Mouse (Mus musculus) layer of hippocampus, postnatal 36 days (tissue): ENCODE data around the gene Mlxip. TPM values are rescaled to one million over a fixed set of nuclear protein-coding genes. Genes with fewer than 3 reads are reported as not detected.

ENCODE experiments used
- DNase-seq, 2 experiments: peaks; one replicate each; pipeline ENCODE4 v3.0.0; 2022
- total RNA-seq, 2 experiments: library from RNA; stranded (reverse); gene quantifications; 2 replicates each; pipeline ENCODE4 v1.2.3; 2021

Gene Mlxip
- total RNA-seq, 2 experiments from 2014 or later = 19.3 to 21.3 TPM

DNA sequence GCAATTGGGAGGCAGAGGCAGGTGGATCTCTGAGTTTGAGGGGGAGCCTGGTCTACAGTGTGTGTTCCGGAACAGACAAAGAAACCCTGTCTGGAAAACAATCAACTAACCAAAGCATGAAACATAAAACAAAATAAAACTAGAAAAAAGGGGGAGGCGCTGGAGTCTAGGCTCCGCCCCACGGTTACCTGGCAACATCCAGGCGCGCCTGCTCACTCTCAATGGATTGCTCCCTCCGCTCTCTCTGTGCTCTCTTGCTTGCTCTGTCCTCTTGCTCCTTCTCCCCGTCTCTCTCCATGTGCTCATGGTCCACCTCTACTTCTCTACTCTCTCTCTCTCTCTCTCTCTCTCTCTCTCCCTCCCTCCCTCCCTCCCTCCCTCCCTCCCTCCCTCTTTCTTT is 11.9 kb upstream of the Mlxip start:
- DNase-seq = no peak

GRCm38 (mm10) chr5:123388452-123388851 is 6.1 kb upstream of the Mlxip start:
- DNase-seq = no peak

DNA sequence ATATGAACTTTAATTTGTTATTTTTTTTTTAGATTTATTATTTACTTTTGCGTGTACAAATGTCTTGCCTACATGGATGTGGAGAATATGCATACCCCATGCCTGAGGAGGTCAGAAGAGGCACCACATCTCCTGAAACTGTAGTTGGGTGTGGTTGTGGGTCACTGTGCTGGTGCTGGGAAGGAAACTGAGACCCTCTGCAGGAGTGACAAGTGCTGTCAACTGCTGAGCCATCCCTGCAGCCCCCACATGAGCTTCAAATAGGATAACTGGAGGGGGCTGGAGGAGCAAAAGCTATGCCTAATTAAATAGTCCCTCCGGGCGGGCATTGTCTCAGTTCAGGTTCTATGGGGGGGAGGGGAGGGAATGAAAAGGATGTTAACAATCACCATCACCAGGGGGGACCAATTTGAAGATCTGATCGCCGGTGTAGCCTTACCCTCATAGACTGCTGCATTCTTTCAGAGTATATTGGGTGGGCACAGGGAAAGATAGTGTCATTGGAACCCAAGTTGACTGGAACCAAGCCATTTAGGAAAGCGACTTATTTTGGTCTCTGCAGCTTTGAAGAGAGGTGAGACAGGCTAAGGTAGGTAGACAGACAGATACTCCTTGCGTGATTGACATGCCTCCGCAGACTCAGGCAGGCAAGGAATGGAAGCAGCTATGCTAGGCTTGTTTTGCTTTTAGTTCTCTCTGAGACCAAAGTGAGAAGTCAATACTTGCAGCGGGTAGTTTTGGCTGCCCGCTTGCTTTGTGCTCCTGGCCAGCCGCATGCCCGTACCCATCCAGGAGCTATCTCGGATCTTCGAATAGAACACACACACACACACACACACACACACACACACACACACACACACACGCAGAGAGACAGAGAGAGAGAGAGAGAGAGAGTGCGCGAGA is 3.8 kb upstream of the Mlxip start:
- DNase-seq = no peak

GRCm38 (mm10) chr5:123391442-123391809 is 3.2 kb upstream of the Mlxip start:
- peak in 1 of 2 experiments; percentile 67 for DNase-seq

- no peak for DNase-seq
Observed at GRCm38 (mm10) chr5:123393786-123394302, 754 bp upstream of the Mlxip start.

DNA sequence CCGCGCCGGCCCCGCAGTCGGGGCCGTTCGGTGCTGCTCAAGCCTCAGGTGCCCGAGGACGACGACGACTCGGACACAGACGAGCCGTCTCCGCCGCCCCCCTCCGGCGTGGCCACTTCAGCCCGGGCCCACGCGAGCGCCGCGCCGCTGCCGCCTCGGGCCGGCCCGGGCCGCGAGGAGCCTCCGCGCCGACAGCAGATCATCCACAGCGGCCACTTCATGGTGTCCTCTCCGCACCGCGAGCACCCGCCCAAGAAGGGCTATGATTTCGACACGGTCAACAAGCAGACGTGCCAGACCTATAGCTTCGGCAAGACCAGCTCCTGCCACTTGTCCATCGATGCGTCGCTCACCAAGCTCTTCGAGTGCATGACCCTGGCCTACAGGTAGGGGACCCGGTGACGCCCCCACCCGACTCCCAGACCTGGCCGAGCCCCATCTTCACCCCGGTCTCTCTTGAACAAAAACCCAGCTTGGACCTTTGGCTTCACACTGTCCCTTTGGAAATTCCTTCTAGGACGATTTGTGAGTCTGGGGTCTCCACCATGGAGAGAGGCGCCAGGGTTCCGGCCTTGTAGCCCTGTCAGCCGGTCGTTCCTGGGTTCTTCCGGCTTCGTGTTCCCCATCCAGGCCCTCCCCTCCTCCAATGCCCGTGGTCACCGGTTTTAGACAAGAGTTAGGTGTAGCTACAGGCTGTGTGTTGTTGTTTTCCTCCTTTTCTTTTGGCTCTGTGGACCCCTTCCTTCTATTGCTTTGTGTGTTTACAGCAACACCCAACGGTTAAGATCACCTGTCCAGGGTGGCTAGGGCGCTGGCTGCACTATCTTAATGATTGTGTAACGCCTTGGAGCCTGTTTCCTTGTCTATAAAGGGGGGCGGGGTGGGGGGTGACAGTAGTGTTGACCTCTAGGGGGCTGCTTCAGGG is 621 bp downstream of the Mlxip start:
- no peak for DNase-seq

DNA sequence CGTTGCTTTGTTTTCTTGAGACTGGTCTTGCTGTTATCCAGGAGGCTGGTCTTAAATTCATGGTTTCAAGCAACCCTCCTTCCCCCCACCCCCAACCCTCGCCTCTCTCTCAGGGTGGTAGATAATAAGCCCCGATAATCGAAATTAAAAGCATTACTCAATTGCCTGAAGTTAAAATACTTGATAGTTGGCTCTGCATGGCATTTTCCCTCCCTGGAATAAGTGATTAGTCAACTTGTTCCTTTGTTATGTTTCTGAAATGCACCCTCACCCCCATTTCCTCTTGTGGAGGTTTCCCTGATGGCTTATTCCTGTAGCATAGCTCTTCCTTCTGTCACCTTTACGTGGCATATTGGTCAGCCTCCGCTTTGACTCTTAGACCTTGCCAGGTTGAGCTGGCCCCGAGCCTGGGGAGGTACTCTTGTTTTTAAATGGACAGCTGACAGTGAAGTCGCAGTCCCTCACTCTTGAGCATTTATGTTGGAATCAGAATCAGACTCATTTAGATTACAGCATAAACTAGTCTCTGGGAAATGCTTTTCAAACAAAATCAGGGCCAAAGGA is 2.4 kb downstream of the Mlxip start:
- DNase-seq = no peak

- DNase-seq = no peak
Observed at GRCm38 (mm10) chr5:123397786-123398185, 3.2 kb downstream of the Mlxip start.

DNA sequence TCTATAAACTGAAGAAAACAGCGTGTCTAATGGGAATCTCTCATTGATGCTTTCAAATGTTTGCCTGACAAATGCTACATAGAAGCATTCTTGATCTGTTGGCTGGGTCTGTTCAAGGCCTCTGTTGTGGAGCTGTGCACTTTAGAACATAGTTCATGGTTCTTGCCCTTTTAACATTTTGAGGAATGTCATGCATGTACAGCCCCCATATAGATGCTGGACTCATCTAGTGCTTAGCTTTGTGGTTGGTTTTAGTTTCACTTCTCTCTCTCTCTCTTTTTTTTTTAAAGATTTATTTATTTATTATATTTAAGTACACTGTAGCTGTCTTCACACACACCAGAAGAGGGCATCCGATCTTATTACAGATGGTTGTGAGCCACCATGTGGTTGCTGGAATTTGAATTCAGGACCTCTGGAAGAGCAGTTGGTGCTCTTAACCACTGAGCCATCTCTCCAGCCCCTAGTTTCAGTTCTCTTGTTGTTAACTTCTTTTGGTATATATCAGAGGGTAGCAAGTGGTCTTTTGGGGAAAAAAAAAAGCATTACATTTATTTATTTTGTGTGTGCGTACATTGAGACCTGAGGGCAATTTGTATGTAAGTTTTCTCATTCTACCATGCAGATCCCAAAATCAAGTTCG is 4.4 kb downstream of the Mlxip start:
- DNase-seq = no peak

- DNase-seq = no peak
Observed at GRCm38 (mm10) chr5:123404480-123404879, 9.9 kb downstream of the Mlxip start.

DNA sequence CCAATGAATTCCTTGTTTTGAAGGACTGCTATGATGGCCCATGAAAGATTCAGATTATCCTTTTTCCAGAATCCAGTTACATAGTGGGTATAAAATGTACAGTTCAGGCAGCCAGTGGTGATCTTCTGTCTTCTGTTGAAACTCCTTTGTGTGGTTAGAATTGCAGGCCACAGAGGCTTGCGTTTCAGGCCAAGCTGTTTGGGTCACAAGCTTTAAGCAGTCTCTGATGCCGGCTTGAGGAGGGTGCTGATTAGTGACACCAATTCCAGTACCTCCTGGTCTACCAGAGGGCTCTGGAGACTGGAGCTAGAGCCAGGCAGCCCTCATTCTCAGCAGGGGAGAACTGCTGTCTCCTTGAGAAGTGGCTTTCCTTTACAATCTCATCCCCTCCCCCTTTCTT is 12.4 kb downstream of the Mlxip start:
- DNase-seq = no peak

DNA sequence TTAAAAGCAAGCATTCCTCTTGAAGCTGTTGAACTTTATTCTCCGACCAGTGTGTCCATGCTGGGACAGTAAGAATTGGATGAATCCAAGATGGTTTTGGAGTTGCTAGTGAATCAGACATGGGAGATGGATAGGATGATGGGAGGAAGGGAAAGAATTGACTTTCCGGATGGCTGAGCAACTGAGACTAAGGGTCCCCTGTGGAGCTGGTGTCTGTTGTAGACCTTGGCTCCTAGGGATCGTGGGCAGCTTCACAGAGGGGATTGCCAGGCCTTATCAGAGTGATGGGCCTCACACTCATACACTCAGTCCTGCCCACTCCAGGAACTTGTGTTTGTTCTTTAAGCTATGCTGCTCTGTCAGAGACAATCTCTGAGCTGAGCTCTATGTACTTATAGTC is 13.6 kb downstream of the Mlxip start:
- no peak for DNase-seq

GRCm38 (mm10) chr5:123412193-123412592 is 17.6 kb downstream of the Mlxip start:
- no peak for DNase-seq

DNA sequence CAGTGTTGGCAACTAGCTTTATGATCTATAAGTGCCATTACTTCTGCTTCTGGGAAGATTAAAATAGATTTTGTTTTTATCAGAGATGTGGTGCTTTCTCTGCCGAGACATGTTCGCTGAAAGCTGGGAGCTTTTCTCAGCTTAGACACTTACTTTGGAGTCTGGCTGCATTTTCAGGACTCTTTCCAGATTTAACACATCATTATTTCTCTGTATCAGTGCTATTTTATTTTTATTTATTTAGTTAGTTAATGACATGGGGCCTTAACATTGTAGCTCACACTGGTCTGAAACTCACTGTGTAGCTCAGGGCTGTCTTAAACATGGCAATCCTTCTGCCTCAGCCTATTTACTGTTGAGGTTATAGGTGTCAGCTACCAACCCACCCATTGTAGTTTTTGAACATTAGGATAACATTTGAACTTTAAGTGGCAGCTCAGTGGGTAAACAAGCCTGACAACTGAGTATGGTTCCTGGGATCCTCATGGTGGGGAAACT is 19.3 kb downstream of the Mlxip start:
- no peak for DNase-seq

DNA sequence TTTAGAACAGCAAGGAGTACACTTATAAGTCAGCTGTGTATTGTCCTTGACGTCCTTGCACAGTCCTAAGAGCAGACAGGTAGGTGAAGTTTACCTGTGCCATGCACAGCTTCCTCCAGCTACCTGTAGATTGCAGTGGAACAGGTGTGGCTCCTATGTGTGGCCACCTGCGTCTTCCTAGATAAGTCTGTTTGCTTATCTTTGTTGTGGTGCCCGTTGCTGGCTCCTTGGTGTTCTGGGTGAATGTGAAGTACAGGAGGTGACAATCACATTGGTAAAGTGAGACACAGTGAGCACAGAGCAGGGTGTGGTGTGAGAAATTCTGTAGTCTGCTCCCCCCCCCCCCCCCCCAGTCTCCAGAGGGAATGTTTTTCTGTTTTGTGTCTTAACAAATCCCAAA is 21.6 kb downstream of the Mlxip start:
- DNase-seq = no peak

GRCm38 (mm10) chr5:123416566-123417518 is 22.2 kb downstream of the Mlxip start:
- no peak for DNase-seq

GRCm38 (mm10) chr5:123423885-123424284 is 29.3 kb downstream of the Mlxip start:
- no peak for DNase-seq

- DNase-seq = no peak
Observed at GRCm38 (mm10) chr5:123427556-123427955, 33.0 kb downstream of the Mlxip start.

- DNase-seq = peak; percentile 38 to 42
Observed at GRCm38 (mm10) chr5:123431524-123432304, 37.1 kb downstream of the Mlxip start.

DNA sequence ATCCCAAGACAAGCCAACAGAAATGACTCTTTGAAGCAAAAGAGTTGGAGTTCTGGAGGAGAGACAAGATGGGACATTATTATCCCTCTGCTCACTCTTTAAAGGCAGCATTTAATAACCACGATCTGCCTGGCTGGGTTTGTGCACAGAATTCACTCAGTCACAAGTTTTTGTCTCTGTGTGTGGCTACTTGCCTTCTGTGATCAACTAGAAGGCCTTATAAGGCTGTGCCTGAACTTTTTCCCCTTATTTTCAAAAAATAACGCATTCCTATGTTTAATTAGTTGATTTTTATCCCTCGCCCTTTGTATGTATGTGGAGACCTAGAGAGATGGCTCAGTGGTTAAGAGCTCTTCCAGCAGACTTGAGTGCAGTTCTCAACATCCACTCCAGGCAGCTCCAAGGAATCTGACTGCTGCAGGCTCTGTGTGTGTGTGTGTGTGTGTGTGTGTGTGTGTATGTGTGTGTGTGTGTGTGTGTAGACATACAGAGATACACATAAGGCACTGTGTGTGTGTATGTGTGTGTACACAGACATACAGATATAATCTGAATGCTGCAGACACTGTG is 37.8 kb downstream of the Mlxip start:
- no peak for DNase-seq
